Mouse (Mus musculus): ENCODE results near the gene Lpar3.
A peak's percentile ranks its signal among the peaks of the same experiment; 100 is the strongest.

Gene Lpar3

GRCm38 (mm10) chr3:146311121-146311538 lies 90.4 kb downstream of the Lpar3 start:
- no peak for DNase-seq (ENCODE audit: low read depth)

GRCm38 (mm10) chr3:146315414-146315813 lies 94.7 kb downstream of the Lpar3 start:
- DNase-seq (ENCODE audit: low read depth): no peak

- DNase-seq (ENCODE audit: low read depth): no peak
These were observed 95.5 kb downstream of the Lpar3 start for GRCm38 (mm10) chr3:146316293-146316692.

GRCm38 (mm10) chr3:146317366-146317765 lies 96.6 kb downstream of the Lpar3 start:
- no peak for DNase-seq (ENCODE audit: low read depth)

GRCm38 (mm10) chr3:146317911-146318310 lies 97.1 kb downstream of the Lpar3 start:
- DNase-seq (ENCODE audit: low read depth): no peak

GRCm38 (mm10) chr3:146318520-146318938 lies 97.8 kb downstream of the Lpar3 start:
- no peak for DNase-seq (ENCODE audit: low read depth)

- DNase-seq (ENCODE audit: low read depth): no peak
These were observed 98.2 kb downstream of the Lpar3 start for GRCm38 (mm10) chr3:146318987-146319386.

GRCm38 (mm10) chr3:146319503-146319902 lies 98.7 kb downstream of the Lpar3 start:
- no peak for DNase-seq (ENCODE audit: low read depth)

GRCm38 (mm10) chr3:146324949-146325348 lies 104.2 kb downstream of the Lpar3 start:
- no peak for DNase-seq (ENCODE audit: low read depth)

GRCm38 (mm10) chr3:146326743-146327536 lies 106.2 kb downstream of the Lpar3 start:
- DNase-seq (ENCODE audit: low read depth): no peak

- DNase-seq (ENCODE audit: low read depth): peak; percentile 56
These were observed 106.9 kb downstream of the Lpar3 start for GRCm38 (mm10) chr3:146327537-146328255.

GRCm38 (mm10) chr3:146328749-146329148 lies 108.0 kb downstream of the Lpar3 start:
- no peak for DNase-seq (ENCODE audit: low read depth)

- no peak for DNase-seq (ENCODE audit: low read depth)
These were observed 111.1 kb downstream of the Lpar3 start for GRCm38 (mm10) chr3:146331819-146332218.

GRCm38 (mm10) chr3:146333270-146333669 lies 112.5 kb downstream of the Lpar3 start:
- no peak for DNase-seq (ENCODE audit: low read depth)

GRCm38 (mm10) chr3:146334070-146334469 lies 113.3 kb downstream of the Lpar3 start:
- no peak for DNase-seq (ENCODE audit: low read depth)

All from fibroblast of lung, adult 2 months (primary cell).